Mouse (Mus musculus) midbrain, embryonic 12.5 days (tissue): ENCODE measurements around the gene Ptprm. TPM values are rescaled to one million over a fixed set of nuclear protein-coding genes. Genes with fewer than 3 reads are reported as not detected.

Source experiments
- ATAC-seq: fragments of 200-750 bp; cut with Nextera tagmentation; 2 replicates; pipeline ENCODE4 v1.8.0; 2017; ENCODE audit warnings: low read depth, moderate TSS enrichment, moderate library complexity; ENCODE audit not compliant: low FRiP score
- H3K27ac ChIP-seq: fragments of 300-500 bp; sonication (generic); replicated peaks from 2 replicates; pipeline ENCODE4 v1.5.1; 2016; ENCODE audit warnings: mild to moderate bottlenecking
- H3K27me3 ChIP-seq: fragments of 300-500 bp; sonication (generic); 2 replicates; pipeline ENCODE4 v1.6.1; 2016; ENCODE audit warnings: mild to moderate bottlenecking
- H3K36me3 ChIP-seq: fragments of 300-500 bp; sonication (generic); 2 replicates; pipeline ENCODE4 v1.6.1; 2016
- H3K4me1 ChIP-seq: fragments of 300-500 bp; sonication (generic); 2 replicates; pipeline ENCODE4 v1.6.1; 2016
- H3K4me2 ChIP-seq: fragments of 300-500 bp; sonication (generic); replicated peaks from 2 replicates; pipeline ENCODE4 v1.6.1; 2016; ENCODE audit warnings: mild to moderate bottlenecking, moderate library complexity
- H3K4me3 ChIP-seq: fragments of 300-500 bp; sonication (generic); 2 replicates; pipeline ENCODE4 v1.5.1; 2016; ENCODE audit warnings: mild to moderate bottlenecking
- H3K9ac ChIP-seq: fragments of 300-500 bp; sonication (generic); replicated peaks from 2 replicates; pipeline ENCODE4 v1.6.1; 2016; ENCODE audit warnings: mild to moderate bottlenecking, moderate library complexity
- H3K9me3 ChIP-seq: fragments of 300-500 bp; sonication (generic); 2 replicates; pipeline ENCODE4 v1.6.1; 2016; ENCODE audit warnings: mild to moderate bottlenecking
- WGBS: fragments of 180-500 bp; shearing (Covaris S2); methylation state at CpG from one replicate; pipeline ENCODE4 v1.1.7; 2016; 5-methylcytosine and 5-hydroxymethylcytosine counted together
- polyA plus RNA-seq: library from polyadenylated mRNA; unstranded; fragments of >200 nt; fragmentation: Nextera tagmentation; extraction: Ambion mirVana; gene quantifications from 2 replicates; pipeline ENCODE4 v1.2.1, GENCODE M21; 2016

The Ptprm gene
- polyA plus RNA-seq, 1 experiment from 2014 or later = 11.8 TPM

DNA sequence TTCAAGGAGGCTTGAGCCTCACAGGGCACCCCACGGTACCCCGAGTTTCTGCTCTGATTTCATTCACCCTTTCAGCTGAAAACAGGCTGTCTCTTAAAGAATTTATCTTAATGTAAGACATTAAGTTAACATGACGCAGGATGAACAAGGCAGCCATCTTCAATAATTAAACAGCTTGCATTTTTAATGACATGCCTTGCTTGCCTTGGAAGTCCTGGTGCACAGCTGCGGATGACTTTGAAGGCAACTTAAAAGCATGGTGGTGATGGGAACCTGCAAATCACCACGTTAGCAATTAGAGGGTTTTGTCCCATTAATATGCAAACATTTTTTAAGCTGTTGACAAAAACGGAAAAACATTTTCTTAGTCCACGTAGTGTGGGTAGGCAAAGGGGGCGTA, 607.8 kb downstream of the Ptprm start:
- no peaks in the 10 kb centered on the region for H3K9me3 ChIP-seq
- H3K4me3 ChIP-seq = no peak overlapping the region
- ATAC-seq = no peak
- no peak overlapping the region for H3K9ac ChIP-seq
- H3K27ac ChIP-seq = no peak overlapping the region
- WGBS = 88% methylated on average over 8 of the region's 8 CpGs
- no peaks in the 10 kb centered on the region for H3K36me3 ChIP-seq
- H3K4me2 ChIP-seq = no peak overlapping the region
- H3K4me1 ChIP-seq = no peaks in the 10 kb centered on the region
- H3K27me3 ChIP-seq = no peaks in the 10 kb centered on the region

DNA sequence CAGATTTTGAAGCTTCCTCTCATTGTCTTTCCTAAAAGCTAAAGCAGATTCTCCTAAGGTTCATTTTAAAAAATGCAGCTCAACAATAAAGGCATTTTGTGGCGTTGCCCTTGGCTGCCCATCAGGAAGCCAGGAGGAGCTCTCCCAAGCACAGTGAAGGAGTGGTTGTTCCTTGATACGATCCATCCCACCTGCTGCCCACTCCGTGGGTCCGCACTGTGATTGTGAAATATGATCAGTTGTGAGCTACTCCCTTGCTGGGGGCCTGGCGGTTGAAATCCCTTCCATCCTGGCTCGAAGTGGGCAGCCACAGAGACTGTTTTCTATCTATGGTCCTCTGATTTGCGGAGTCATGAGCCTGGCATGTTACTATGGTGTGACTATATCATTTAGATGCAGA, 610.9 kb downstream of the Ptprm start:
- no peaks in the 10 kb centered on the region for H3K4me1 ChIP-seq
- no peak overlapping the region for H3K4me3 ChIP-seq
- H3K4me2 ChIP-seq = no peak overlapping the region
- no peaks in the 10 kb centered on the region for H3K9me3 ChIP-seq
- 76% methylated on average over 7 of the region's 7 CpGs for WGBS
- no peaks in the 10 kb centered on the region for H3K27me3 ChIP-seq
- no peak for ATAC-seq
- no peak overlapping the region for H3K9ac ChIP-seq
- no peaks in the 10 kb centered on the region for H3K36me3 ChIP-seq
- no peak overlapping the region for H3K27ac ChIP-seq

DNA sequence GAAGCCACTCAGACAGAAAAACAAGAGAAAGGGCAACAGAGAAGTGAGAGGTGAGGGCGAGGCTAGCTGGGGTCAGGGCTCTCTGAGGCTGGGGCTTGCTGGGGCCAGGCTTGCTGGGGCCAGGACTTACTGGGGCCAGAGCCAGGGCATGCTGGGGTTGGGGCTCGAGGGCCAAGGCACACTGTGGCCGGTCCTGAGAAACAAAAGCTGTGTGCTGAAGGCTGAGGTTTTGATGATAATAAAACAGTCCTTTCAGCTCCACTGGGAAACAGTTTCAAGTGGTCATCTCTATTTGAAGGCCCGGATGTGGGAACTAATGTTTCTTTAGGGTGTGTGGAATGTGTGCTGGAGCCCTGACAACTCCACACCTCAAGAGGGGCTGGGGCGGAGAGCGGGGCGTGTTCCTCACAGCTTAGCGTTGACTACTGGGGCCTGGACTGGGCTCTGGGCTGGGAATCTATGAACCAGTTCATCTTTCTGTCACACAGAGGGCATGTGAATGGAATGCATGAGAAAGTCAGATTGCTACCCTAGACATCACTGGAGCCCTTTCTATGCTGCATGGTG, 615.4 kb downstream of the Ptprm start:
- Histone ChIP-seq H3K27ac (no peak overlapping the region), H3K27me3 (no peaks in the 10 kb centered on the region), H3K4me1 (no peaks in the 10 kb centered on the region), H3K9me3 (no peaks in the 10 kb centered on the region), H3K36me3 (no peaks in the 10 kb centered on the region), H3K4me3 (no peak overlapping the region), H3K9ac (no peak overlapping the region), H3K4me2 (no peak overlapping the region)
- WGBS = 75% methylated on average over 8 of the region's 8 CpGs
- no peak for ATAC-seq

DNA sequence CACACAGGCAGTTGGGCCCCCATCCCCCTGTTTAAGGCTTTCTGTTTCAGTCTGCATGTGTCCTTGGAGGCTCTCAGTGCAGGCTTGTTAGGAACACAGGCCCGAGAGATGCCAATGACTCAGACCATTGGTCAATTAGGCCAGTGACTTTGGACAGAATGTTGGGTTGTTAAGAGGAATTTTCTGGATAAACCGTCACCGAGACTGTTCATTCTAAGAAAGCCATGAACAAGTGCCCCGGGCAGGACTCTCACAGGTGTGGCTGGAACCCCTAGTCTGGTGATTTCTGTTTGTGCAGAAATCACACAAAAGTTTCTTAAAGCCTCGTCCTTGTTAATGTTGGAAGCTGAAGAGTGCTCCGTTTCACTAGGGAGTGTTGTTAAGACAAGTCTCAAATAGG, 615.9 kb downstream of the Ptprm start:
- H3K36me3 ChIP-seq = no peaks in the 10 kb centered on the region
- no peak overlapping the region for H3K4me2 ChIP-seq
- H3K9ac ChIP-seq = no peak overlapping the region
- ATAC-seq = no peak
- no peak overlapping the region for H3K27ac ChIP-seq
- WGBS = 85% methylated on average over 6 of the region's 6 CpGs
- H3K4me1 ChIP-seq = no peaks in the 10 kb centered on the region
- H3K9me3 ChIP-seq = no peaks in the 10 kb centered on the region
- no peak overlapping the region for H3K4me3 ChIP-seq
- no peaks in the 10 kb centered on the region for H3K27me3 ChIP-seq

DNA sequence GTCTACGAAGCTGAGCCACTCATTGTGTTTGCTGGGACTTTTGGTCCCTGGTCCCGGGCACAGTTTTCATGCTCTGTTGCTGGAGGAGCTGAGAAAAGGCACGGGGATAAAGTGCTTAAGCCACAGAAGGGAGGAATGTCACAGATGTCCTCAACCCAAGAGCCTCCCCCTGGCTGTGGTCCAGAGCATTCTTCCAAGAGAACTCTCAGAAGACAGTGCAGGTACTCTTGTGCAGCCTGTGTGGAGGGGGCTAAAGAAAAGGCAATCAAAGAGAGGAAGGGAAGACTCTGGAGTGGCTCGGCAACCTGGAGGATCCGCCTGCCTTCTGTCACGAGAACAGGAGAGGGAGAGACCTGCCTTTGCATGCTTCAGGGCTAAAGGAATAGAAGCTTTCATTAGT, 617.8 kb downstream of the Ptprm start:
- WGBS = 51% methylated on average over 6 of the region's 6 CpGs
- H3K27ac ChIP-seq = no peak overlapping the region

DNA sequence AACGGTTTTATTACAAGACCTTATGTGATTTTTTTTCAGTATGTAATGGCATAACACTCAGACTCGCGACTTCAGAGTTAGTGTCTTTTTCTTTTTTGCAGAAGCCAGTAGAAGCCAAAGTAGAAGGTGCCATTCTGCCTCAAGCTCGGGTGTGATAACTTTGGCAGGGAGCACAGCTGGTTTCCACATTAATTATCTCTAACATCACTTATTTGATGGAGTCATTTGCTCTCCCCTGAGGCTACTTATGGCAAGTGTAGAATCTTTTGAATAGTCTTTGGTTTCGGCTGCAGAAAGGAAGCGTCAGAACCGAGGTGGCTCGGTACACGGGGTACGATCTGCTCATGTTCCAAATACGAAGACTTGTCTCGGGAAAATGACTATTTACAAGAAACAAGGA, 620.7 kb downstream of the Ptprm start:
- 87% methylated on average over 12 of the region's 12 CpGs for WGBS
- no peaks in the 10 kb centered on the region; the same call in 1 of the 2 replicates for H3K4me1 ChIP-seq
- H3K9me3 ChIP-seq = no peaks in the 10 kb centered on the region
- no peak overlapping the region for H3K27ac ChIP-seq
- no peak overlapping the region for H3K9ac ChIP-seq
- H3K4me3 ChIP-seq = no peak overlapping the region
- H3K4me2 ChIP-seq = no peak overlapping the region
- no peak for ATAC-seq
- no peaks in the 10 kb centered on the region for H3K27me3 ChIP-seq
- H3K36me3 ChIP-seq = no peaks in the 10 kb centered on the region

More for the DNA sequence above, 617.8 kb downstream of the Ptprm start:
- H3K36me3 ChIP-seq = no peaks in the 10 kb centered on the region
- no peaks in the 10 kb centered on the region for H3K4me1 ChIP-seq
- no peak overlapping the region for H3K9ac ChIP-seq
- no peaks in the 10 kb centered on the region for H3K27me3 ChIP-seq
- ATAC-seq = no peak
- H3K4me3 ChIP-seq = no peak overlapping the region
- no peaks in the 10 kb centered on the region for H3K9me3 ChIP-seq
- H3K4me2 ChIP-seq = no peak overlapping the region

GRCm38 (mm10) chr17:66729979-66730378, 624.3 kb downstream of the Ptprm start:
- Histone ChIP-seq H3K4me2 (no peak overlapping the region), H3K4me3 (no peak overlapping the region), H3K9ac (no peak overlapping the region), H3K27me3 (no peaks in the 10 kb centered on the region), H3K27ac (no peak overlapping the region), H3K36me3 (no peaks in the 10 kb centered on the region), H3K9me3 (no peaks in the 10 kb centered on the region), H3K4me1 (no peaks in the 10 kb centered on the region; the same call in 1 of the 2 replicates)
- 63% methylated on average over 6 of the region's 6 CpGs for WGBS
- no peak for ATAC-seq

DNA sequence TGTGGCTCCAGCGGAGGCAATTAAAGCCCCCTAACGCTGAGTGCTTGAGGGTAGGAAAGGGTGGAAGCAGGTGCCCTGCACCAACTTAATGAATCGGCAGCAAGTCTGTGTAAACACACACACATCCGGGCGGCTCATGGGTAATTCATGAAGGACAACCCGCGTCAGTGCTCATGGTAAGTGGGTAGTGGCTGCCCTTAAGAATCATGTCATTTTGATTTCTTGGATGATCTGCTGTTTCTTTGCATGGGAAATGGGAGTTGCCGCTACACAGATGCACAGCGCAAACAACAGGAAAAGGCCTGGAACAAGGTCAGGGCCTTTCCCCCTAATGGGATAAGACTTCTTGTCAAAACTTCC, 633.3 kb downstream of the Ptprm start:
- H3K4me1 ChIP-seq = peaks cover 12% of the 10 kb centered on the region
- 0 out of 2 replicates have a peak, but pooled peaks cover 3% of the 10 kb centered on the region for H3K9me3 ChIP-seq
- ATAC-seq = peak; percentile 87
- H3K36me3 ChIP-seq = no peaks in the 10 kb centered on the region
- H3K27me3 ChIP-seq = no peaks in the 10 kb centered on the region
- peak overlapping the region; percentile 18; the same call in 1 of the 2 replicates for H3K4me2 ChIP-seq
- no peak overlapping the region for H3K4me3 ChIP-seq
- WGBS = 35% methylated on average over 9 of the region's 9 CpGs
- peak overlapping the region; percentile 65 for H3K27ac ChIP-seq
- no peak overlapping the region for H3K9ac ChIP-seq

DNA sequence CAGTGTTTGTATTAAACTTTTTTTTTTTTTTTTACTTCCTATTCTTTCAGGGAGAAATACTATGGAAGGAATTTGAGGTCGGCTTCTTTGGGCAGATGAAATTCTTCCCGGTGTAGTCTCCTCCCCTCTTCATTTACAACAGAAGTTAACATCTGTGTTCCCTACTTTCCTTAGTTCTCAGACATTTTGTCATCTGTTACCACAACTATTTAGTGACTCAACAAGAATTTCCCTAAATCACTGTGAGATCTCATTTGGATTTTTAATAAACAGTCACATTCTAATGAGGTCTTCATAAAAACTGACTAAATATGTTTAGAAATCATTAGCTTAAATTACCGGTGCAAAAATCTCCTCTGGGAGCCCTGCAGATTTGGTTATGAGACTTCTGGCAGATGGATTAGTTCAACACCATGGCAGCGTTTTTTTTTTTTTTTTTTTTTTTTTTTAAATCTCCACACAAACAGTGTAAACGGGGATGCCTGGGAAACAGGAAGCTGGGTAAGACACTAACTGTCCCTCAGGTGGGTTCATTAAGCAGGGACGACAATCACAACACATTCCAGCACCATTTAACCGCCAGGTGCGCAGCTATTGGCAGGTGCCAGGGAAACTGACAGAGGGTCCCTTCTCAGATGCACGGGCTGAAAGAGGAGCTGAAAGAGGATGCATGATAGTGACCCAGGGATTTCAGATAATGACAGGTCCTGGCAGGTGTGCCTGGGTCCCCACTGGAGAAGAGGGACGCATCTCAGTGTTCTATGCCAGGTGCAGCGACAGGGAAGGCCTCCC, 633.9 kb downstream of the Ptprm start:
- Histone ChIP-seq H3K4me3 (no peak overlapping the region), H3K4me2 (peak overlapping the region; percentile 18; the same call in 1 of the 2 replicates), H3K4me1 (peaks cover 12% of the 10 kb centered on the region), H3K27ac (peak overlapping the region; percentile 65), H3K36me3 (no peaks in the 10 kb centered on the region), H3K9ac (no peak overlapping the region), H3K9me3 (0 out of 2 replicates have a peak, but pooled peaks cover 3% of the 10 kb centered on the region), H3K27me3 (no peaks in the 10 kb centered on the region)
- ATAC-seq = no peak
- 45% methylated on average over 11 of the region's 11 CpGs for WGBS

GRCm38 (mm10) chr17:66712456-66713205, 641.6 kb downstream of the Ptprm start:
- H3K9ac ChIP-seq = no peak overlapping the region
- H3K27me3 ChIP-seq = no peaks in the 10 kb centered on the region
- H3K4me2 ChIP-seq = no peak overlapping the region
- H3K36me3 ChIP-seq = no peaks in the 10 kb centered on the region
- WGBS = 92% methylated on average over 9 of the region's 9 CpGs
- H3K4me3 ChIP-seq = no peak overlapping the region
- no peak for ATAC-seq
- H3K27ac ChIP-seq = no peak overlapping the region
- peaks cover 3% of the 10 kb centered on the region; the same call in 1 of the 2 replicates for H3K4me1 ChIP-seq
- H3K9me3 ChIP-seq = no peaks in the 10 kb centered on the region

DNA sequence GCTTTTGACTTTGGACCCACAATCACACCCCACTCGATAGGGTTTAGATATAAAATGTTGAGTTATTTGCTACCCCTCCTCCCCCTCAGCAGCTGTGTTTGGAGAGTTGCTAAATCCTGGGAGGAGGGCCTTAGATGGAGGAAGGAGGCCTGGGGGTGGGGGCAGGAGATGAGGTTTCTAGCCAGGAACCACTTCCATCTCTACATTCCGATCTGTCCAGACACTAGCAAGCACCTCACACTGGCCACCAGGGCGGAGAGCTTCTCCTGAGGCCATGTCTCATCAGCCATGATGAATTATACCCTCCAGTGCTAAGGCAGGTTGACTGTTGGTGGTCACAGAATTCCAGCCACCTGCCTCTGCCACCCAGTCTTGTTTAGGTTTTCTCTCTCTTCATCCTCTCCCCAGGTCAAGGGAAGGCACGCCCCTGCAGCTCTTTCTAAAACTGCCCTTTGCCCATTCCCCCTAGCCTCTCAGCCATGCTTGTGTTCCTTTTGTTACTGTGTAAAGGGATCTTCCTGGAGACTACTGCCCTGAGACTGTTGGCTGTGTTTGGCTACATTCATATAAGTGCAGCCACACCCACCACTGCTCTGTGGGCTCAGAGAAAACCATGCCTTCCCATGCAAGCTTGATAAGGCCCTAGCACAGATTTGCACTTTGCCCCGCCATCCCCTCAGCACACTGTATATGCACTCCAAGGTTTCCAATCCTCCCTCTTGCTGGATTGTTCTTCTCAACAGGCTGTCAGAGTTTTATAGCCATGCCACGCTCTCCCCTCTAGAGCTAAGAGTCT, 642.8 kb downstream of the Ptprm start:
- Histone ChIP-seq H3K4me1 (peaks cover 3% of the 10 kb centered on the region; the same call in 1 of the 2 replicates), H3K27me3 (no peaks in the 10 kb centered on the region), H3K9ac (no peak overlapping the region), H3K4me2 (no peak overlapping the region), H3K27ac (no peak overlapping the region), H3K4me3 (no peak overlapping the region), H3K36me3 (no peaks in the 10 kb centered on the region), H3K9me3 (no peaks in the 10 kb centered on the region)
- no peak; the same call in 1 of the 2 replicates for ATAC-seq
- WGBS = 76% methylated on average over 6 of the region's 6 CpGs
